Mouse (Mus musculus) forebrain, embryonic 10.5 days (tissue): ENCODE measurements around the gene Tbx6. TPM values are rescaled to one million over a fixed set of nuclear protein-coding genes. Genes with fewer than 3 reads are reported as not detected.

Source experiments
- polyA plus RNA-seq: library from polyadenylated mRNA; unstranded; fragments of >200 nt; fragmentation: Nextera tagmentation; extraction: Ambion mirVana; gene quantifications from 2 replicates; pipeline ENCODE4 v1.2.1, GENCODE M21; 2016

Gene Tbx6
- polyA plus RNA-seq, 1 experiment from 2014 or later: 0.61 TPM

Other genes with a start within 250 kb of the Tbx6 start
- 230 and 233 TPM in 2 replicates for gene Eif3c, start 215.1 kb upstream of the Tbx6 start, polyA plus RNA-seq
- 0.67 and 0.79 TPM in 2 replicates for gene Apobr, start 196.5 kb upstream of the Tbx6 start, polyA plus RNA-seq
- 20.7 and 25.8 TPM in 2 replicates for gene Cln3, start 195.7 kb upstream of the Tbx6 start, polyA plus RNA-seq
- gene Il27, start 186.5 kb upstream of the Tbx6 start, polyA plus RNA-seq: not detected in 2 replicates
- 1.3 and 2.0 TPM in 2 replicates for gene Nupr1, start 150.6 kb upstream of the Tbx6 start, polyA plus RNA-seq
- gene Sgf29, start 132.2 kb upstream of the Tbx6 start, polyA plus RNA-seq: 61.1 and 64.5 TPM in 2 replicates
- 0.16 and 0.40 TPM in 2 replicates for gene Sult1a1, start 105.1 kb upstream of the Tbx6 start, polyA plus RNA-seq
- 213 and 216 TPM in 2 replicates for gene Bola2, start 86.1 kb upstream of the Tbx6 start, polyA plus RNA-seq
- 13.5 and 14.0 TPM in 2 replicates for gene Slx1b, start 85.7 kb upstream of the Tbx6 start, polyA plus RNA-seq
- gene Coro1a, start 73.7 kb upstream of the Tbx6 start, polyA plus RNA-seq: 33.6 and 40.3 TPM in 2 replicates
- gene Mapk3, start 21.9 kb upstream of the Tbx6 start, polyA plus RNA-seq: 54.4 and 55.7 TPM in 2 replicates
- gene Gdpd3, start 15.1 kb upstream of the Tbx6 start, polyA plus RNA-seq: 0.77 and 0.98 TPM in 2 replicates
- gene Ypel3, start 4.5 kb upstream of the Tbx6 start, polyA plus RNA-seq: 28.9 and 35.0 TPM in 2 replicates
- gene Ppp4c, start 11.0 kb downstream of the Tbx6 start, polyA plus RNA-seq: 413 and 423 TPM in 2 replicates
- 2.6 and 2.9 TPM in 2 replicates for gene Fam57b, start 16.2 kb downstream of the Tbx6 start, polyA plus RNA-seq
- not detected in 2 replicates for gene 4930451I11Rik, start 50.2 kb downstream of the Tbx6 start, polyA plus RNA-seq
- gene Doc2a, start 65.9 kb downstream of the Tbx6 start, polyA plus RNA-seq: 9.8 and 10.1 TPM in 2 replicates
- 57.4 and 65.2 TPM in 2 replicates for gene Hirip3, start 80.5 kb downstream of the Tbx6 start, polyA plus RNA-seq
- 110 and 117 TPM in 2 replicates for gene Ino80e, start 80.9 kb downstream of the Tbx6 start, polyA plus RNA-seq
- gene Taok2, start 103.2 kb downstream of the Tbx6 start, polyA plus RNA-seq: 54.0 and 54.1 TPM in 2 replicates
- 22.2 and 24.9 TPM in 2 replicates for gene Tmem219, start 141.4 kb downstream of the Tbx6 start, polyA plus RNA-seq
- 17.5 and 18.0 TPM in 2 replicates for gene Kctd13, start 147.4 kb downstream of the Tbx6 start, polyA plus RNA-seq
- gene Asphd1, start 168.1 kb downstream of the Tbx6 start, polyA plus RNA-seq: 0.21 TPM in 1 of 2 replicates, not detected in the other
- 0.72 and 1.2 TPM in 2 replicates for gene Sez6l2, start 169.1 kb downstream of the Tbx6 start, polyA plus RNA-seq
- 84.6 and 85.7 TPM in 2 replicates for gene Cdipt, start 194.4 kb downstream of the Tbx6 start, polyA plus RNA-seq
- gene Cdiptos, start 194.6 kb downstream of the Tbx6 start, polyA plus RNA-seq: 0.72 and 1.0 TPM in 2 replicates
- 3.3 TPM in 2 replicates for gene Mvp, start 233.1 kb downstream of the Tbx6 start, polyA plus RNA-seq
- gene Pagr1b, start 235.0 kb downstream of the Tbx6 start, polyA plus RNA-seq: not detected in 2 replicates
- gene Pagr1a, start 235.9 kb downstream of the Tbx6 start, polyA plus RNA-seq: 92.7 and 121 TPM in 2 replicates
- 32.6 and 46.7 TPM in 2 replicates for gene Gm42742, start 239.6 kb downstream of the Tbx6 start, polyA plus RNA-seq
- gene Prrt2, start 239.7 kb downstream of the Tbx6 start, polyA plus RNA-seq: 3.5 and 4.0 TPM in 2 replicates
- gene Maz, start 245.6 kb downstream of the Tbx6 start, polyA plus RNA-seq: 60.2 and 65.7 TPM in 2 replicates